Mouse (Mus musculus) testis, adult 2 months (tissue): Measurements from ENCODE around the gene Rgs9.

ENCODE experiments used
- CTCF ChIP-seq: fragments of 200-500 bp; IDR thresholded peaks from 2 replicates; pipeline ENCODE4 v1.5.1; 2012; ENCODE audit warnings: low read depth, mild to moderate bottlenecking, inconsistent platforms, low read length, moderate library complexity; ENCODE audit not compliant: control insufficient read depth, insufficient read depth, insufficient replicate concordance
- POLR2A ChIP-seq: fragments of 200-500 bp; IDR thresholded peaks from 2 replicates; pipeline ENCODE4 v1.6.1; 2012; ENCODE audit warnings: low read depth, mild to moderate bottlenecking, inconsistent platforms, low read length, moderate library complexity; ENCODE audit not compliant: control insufficient read depth

DNA sequence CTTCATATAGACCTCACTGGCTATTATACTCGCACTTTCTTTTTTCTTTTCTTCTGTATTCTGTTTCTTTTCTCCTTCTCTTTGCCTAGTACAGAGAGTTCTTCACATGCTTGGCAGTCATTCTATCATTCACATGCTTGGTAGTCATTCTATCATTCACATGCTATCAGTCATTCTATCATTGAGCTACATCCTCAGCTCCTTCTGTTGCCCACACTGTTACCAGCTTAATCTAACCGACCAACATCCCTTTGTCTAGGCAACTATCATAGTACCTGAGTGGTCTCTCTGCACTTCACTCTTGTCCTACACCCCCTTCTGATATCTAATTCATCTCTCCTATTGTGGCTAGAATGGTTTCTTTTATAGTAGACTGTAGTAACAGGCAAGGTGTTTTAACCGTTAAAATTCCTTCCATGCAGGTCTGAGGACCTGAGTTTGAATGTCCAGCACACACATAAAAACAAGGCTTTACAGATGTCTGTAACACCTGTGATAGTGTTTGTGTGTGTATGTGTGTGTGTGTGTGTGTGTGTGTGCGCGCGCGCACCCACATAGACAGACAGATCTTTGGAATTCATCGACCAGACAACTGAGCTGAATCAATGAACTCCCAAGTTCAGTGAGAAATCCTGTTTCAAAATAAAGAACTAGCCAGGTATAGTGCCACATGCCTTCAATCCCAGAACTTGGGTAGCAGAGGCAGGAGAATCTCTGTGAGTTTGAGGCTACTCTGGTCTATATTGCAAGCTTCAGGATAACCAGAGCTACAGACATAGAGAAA lies 41.4 kb upstream of the Rgs9 start:
- TF ChIP-seq POLR2A (no peak), CTCF (no peak)
